Mouse (Mus musculus): ENCODE measurements around the gene Ptprt. TPM values are rescaled to one million over a fixed set of nuclear protein-coding genes. Genes with fewer than 3 reads are reported as not detected.

The Ptprt gene
- total and polyA plus RNA-seq, 3 experiments: not detected

GRCm38 (mm10) chr2:161695819-161696218 lies 965.1 kb downstream of the Ptprt start:
- Histone ChIP-seq H3K27ac (ENCODE audit: control insufficient read depth, low read depth, low read length) (no peak overlapping the region), H3K27me3 (ENCODE audit: control insufficient read depth in 1 of 2, insufficient read depth in 2 of 2, low read length in 2 of 2) (no peaks in the 10 kb centered on the region), H3K9ac (ENCODE audit: control insufficient read depth, low read depth, low read length, poor library complexity, severe bottlenecking) (no peak overlapping the region), H3K9me3 (replicated peaks; ENCODE audit: insufficient read depth, low read length) (no peaks in the 10 kb centered on the region), H3K4me3 (ENCODE audit: control insufficient read depth in 1 of 2, insufficient read depth in 1 of 2, low read depth in 2 of 2, low read length in 2 of 2) (no peak overlapping the region), H3K4me1 (ENCODE audit: control insufficient read depth in 1 of 2, insufficient read depth in 2 of 2, low read length in 2 of 2) (no peaks in the 10 kb centered on the region), H3K36me3 (ENCODE audit: control insufficient read depth in 1 of 2, insufficient read depth in 2 of 2, low read length in 2 of 2) (no peaks in the 10 kb centered on the region), H3K79me2 (ENCODE audit: control insufficient read depth, insufficient read depth, low read length, poor library complexity) (no peaks in the 10 kb centered on the region)
- no peak for DNase-seq (ENCODE audit: low read depth, low spot score)
- TF ChIP-seq TCF12 (IDR thresholded peaks at IDR 0.05; ENCODE audit: low read depth, low read length) (no peak), RCOR1 (IDR thresholded peaks at IDR 0.05; ENCODE audit: low read depth, low read length) (no peak)

- TF ChIP-seq GABPA (IDR thresholded peaks at IDR 0.05; ENCODE audit: low read depth, low read length) (no peak), RCOR1 (IDR thresholded peaks at IDR 0.05; ENCODE audit: low read depth, low read length) (no peak), MAZ (IDR thresholded peaks at IDR 0.05; ENCODE audit: low read depth, low read length) (no peak), SIN3A (IDR thresholded peaks at IDR 0.05; ENCODE audit: low read length) (no peak), TCF12 (IDR thresholded peaks at IDR 0.05; ENCODE audit: low read depth, low read length) (no peak), MEF2A (IDR thresholded peaks at IDR 0.05; ENCODE audit: extremely low read depth, insufficient replicate concordance, low read depth, low read length, poor library complexity, severe bottlenecking) (no peak), HCFC1 (IDR thresholded peaks at IDR 0.05; ENCODE audit: low read depth, low read length) (no peak)
- DNase-seq (ENCODE audit: low read depth, low spot score): no peak
- Histone ChIP-seq H3K36me3 (ENCODE audit: control insufficient read depth in 1 of 2, insufficient read depth in 2 of 2, low read length in 2 of 2) (no peaks in the 10 kb centered on the region), H3K27ac (ENCODE audit: control insufficient read depth, low read depth, low read length) (no peak overlapping the region), H3K79me2 (ENCODE audit: control insufficient read depth, insufficient read depth, low read length, poor library complexity) (no peaks in the 10 kb centered on the region), H3K9me3 (replicated peaks; ENCODE audit: insufficient read depth, low read length) (no peaks in the 10 kb centered on the region), H3K27me3 (ENCODE audit: control insufficient read depth in 1 of 2, insufficient read depth in 2 of 2, low read length in 2 of 2) (no peaks in the 10 kb centered on the region), H3K9ac (ENCODE audit: control insufficient read depth, low read depth, low read length, poor library complexity, severe bottlenecking) (no peak overlapping the region), H3K4me3 (ENCODE audit: control insufficient read depth in 1 of 2, insufficient read depth in 1 of 2, low read depth in 2 of 2, low read length in 2 of 2) (no peak overlapping the region), H3K4me1 (ENCODE audit: control insufficient read depth in 1 of 2, insufficient read depth in 2 of 2, low read length in 2 of 2) (no peaks in the 10 kb centered on the region)
Measured at GRCm38 (mm10) chr2:161668302-161668986, 992.5 kb downstream of the Ptprt start.

- H3K4me1 ChIP-seq (ENCODE audit: control insufficient read depth in 1 of 2, insufficient read depth in 2 of 2, low read length in 2 of 2): no peaks in the 10 kb centered on the region
- H3K27ac ChIP-seq (ENCODE audit: control insufficient read depth, low read depth, low read length): no peak overlapping the region
- no peaks in the 10 kb centered on the region for H3K79me2 ChIP-seq (ENCODE audit: control insufficient read depth, insufficient read depth, low read length, poor library complexity)
- H3K9ac ChIP-seq (ENCODE audit: control insufficient read depth, low read depth, low read length, poor library complexity, severe bottlenecking): no peak overlapping the region
- DNase-seq (ENCODE audit: low read depth, low spot score): no peak
- H3K36me3 ChIP-seq (ENCODE audit: control insufficient read depth in 1 of 2, insufficient read depth in 2 of 2, low read length in 2 of 2): no peaks in the 10 kb centered on the region
- no peaks in the 10 kb centered on the region for H3K9me3 ChIP-seq (replicated peaks; ENCODE audit: insufficient read depth, low read length)
- TF ChIP-seq TCF12 (IDR thresholded peaks at IDR 0.05; ENCODE audit: low read depth, low read length) (no peak), MYC (IDR thresholded peaks at IDR 0.05; ENCODE audit: low read depth, low read length) (no peak), TBP (IDR thresholded peaks at IDR 0.05; ENCODE audit: low read depth, low read length) (no peak), MXI1 (IDR thresholded peaks at IDR 0.05; ENCODE audit: low read depth, low read length) (no peak), CHD2 (IDR thresholded peaks at IDR 0.05; ENCODE audit: low read length) (no peak), GATA1 (IDR thresholded peaks at IDR 0.05; ENCODE audit: low read depth, low read length) (no peak)
- H3K4me3 ChIP-seq (ENCODE audit: control insufficient read depth in 1 of 2, insufficient read depth in 1 of 2, low read depth in 2 of 2, low read length in 2 of 2): no peak overlapping the region
- no peaks in the 10 kb centered on the region for H3K27me3 ChIP-seq (ENCODE audit: control insufficient read depth in 1 of 2, insufficient read depth in 2 of 2, low read length in 2 of 2)
Measured at GRCm38 (mm10) chr2:161661912-161662311, 999.0 kb downstream of the Ptprt start.
